Mouse (Mus musculus) lung, adult 2 months (tissue): Measurements from ENCODE around the gene Tctn1. TPM values are rescaled to one million over a fixed set of nuclear protein-coding genes. Genes with fewer than 3 reads are reported as not detected.

ENCODE experiments used
- DNase-seq: peaks from one replicate; pipeline ENCODE4 v3.0.0; 2022
- H3K4me1 ChIP-seq: fragments of 200-500 bp; 2 replicates; pipeline ENCODE4 v1.6.1; 2011; ENCODE audit warnings: low read length; ENCODE audit not compliant: control insufficient read depth, insufficient read depth
- H3K4me3 ChIP-seq: fragments of 200-500 bp; replicated peaks from 2 replicates; pipeline ENCODE3; 2011; ENCODE audit warnings: low read depth, mild to moderate bottlenecking, control low read depth, low read length; ENCODE audit errors: extremely low read depth
- CTCF ChIP-seq: fragments of 200-500 bp; IDR thresholded peaks from 2 replicates; pipeline ENCODE4 v1.5.1; 2011; ENCODE audit warnings: mild to moderate bottlenecking, low read length, control low read depth; ENCODE audit not compliant: insufficient read depth
- POLR2A ChIP-seq: fragments of 200-500 bp; IDR thresholded peaks from 2 replicates; pipeline ENCODE4 v1.6.1; 2011; ENCODE audit warnings: low read depth, mild to moderate bottlenecking, control low read depth, low read length, borderline replicate concordance; ENCODE audit errors: extremely low read depth
- WGBS: fragments of 180-500 bp; shearing (Covaris S2); methylation state at CpG from one replicate; pipeline ENCODE4 v1.1.7; 2018; 5-methylcytosine and 5-hydroxymethylcytosine counted together
- polyA plus RNA-seq: library from polyadenylated mRNA; depleted of rRNA; stranded (reverse); fragments of >200 nt; gene quantifications from 2 replicates; pipeline ENCODE4 v1.2.3, GENCODE M21; 2012

Gene Tctn1
- polyA plus RNA-seq, 1 experiment = 33.2 TPM

DNA sequence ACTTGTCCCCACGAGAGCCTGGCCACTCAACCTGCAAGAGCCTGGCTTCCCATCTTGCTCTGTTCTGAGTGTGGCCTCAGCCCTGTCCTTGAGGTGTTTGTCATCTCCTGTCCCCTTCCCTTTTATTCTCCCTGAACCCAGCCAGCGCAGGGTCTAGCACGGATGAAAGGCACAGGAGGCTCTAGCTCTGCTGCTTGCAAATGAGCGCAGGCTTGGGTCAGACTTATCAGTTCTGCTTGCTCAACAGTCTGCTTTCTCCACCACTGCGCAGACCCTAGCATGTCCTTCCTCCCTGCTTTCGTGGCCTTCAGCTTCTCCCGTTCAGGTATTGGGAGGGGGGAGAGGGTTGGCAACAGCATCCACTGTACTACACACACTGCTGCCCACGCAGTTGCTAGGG lies 52.1 kb downstream of the Tctn1 start:
- TF ChIP-seq POLR2A (no peak), CTCF (no peak)
- Histone ChIP-seq H3K4me3 (peak overlapping the region; percentile 28), H3K4me1 (peaks cover 3% of the 10 kb centered on the region; the same call in 1 of the 2 replicates)
- WGBS = 73% methylated on average over 8 of the region's 8 CpGs
- DNase-seq = no peak

GRCm38 (mm10) chr5:122210890-122211289 lies 53.4 kb downstream of the Tctn1 start:
- TF ChIP-seq POLR2A = no peak
- TF ChIP-seq CTCF = no peak
- Histone ChIP-seq H3K4me1 (peaks cover 3% of the 10 kb centered on the region; the same call in 1 of the 2 replicates), H3K4me3 (peak overlapping the region; percentile 26)
- no peak for DNase-seq
- WGBS = 86% methylated on average over 8 of the region's 8 CpGs

GRCm38 (mm10) chr5:122209591-122210368 lies 54.5 kb downstream of the Tctn1 start:
- DNase-seq = peak; percentile 34
- TF ChIP-seq POLR2A (peak; percentile 34; the same call in 1 of the 2 replicates), CTCF (no peak)
- 10% methylated on average over 21 of the region's 21 CpGs for WGBS
- H3K4me3 ChIP-seq = peak overlapping the region; percentile 33
- peaks cover 3% of the 10 kb centered on the region; the same call in 1 of the 2 replicates for H3K4me1 ChIP-seq

DNA sequence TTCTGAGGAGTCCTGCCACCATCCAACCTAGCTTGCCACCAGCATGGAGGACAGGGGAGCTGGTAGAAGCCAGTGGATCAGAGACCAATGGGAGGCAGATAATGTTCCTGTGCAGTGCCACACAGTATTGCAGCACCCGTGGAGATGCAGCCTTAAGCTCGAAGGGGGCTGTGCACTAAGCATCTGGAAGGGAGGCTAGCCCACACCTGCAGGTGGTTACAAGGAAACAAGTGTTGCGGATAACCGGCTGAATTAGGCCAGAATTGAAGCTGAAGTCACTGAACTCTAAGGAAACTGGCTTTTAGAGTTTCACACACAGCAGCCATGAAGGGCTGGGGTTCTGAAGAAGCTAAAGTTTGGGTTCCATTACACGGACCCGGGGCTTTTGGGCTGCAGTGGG lies 55.4 kb downstream of the Tctn1 start:
- no peak for DNase-seq
- no peak overlapping the region for H3K4me3 ChIP-seq
- TF ChIP-seq CTCF (no peak), POLR2A (no peak)
- 66% methylated on average over 6 of the region's 6 CpGs for WGBS
- H3K4me1 ChIP-seq = peaks cover 3% of the 10 kb centered on the region; the same call in 1 of the 2 replicates

DNA sequence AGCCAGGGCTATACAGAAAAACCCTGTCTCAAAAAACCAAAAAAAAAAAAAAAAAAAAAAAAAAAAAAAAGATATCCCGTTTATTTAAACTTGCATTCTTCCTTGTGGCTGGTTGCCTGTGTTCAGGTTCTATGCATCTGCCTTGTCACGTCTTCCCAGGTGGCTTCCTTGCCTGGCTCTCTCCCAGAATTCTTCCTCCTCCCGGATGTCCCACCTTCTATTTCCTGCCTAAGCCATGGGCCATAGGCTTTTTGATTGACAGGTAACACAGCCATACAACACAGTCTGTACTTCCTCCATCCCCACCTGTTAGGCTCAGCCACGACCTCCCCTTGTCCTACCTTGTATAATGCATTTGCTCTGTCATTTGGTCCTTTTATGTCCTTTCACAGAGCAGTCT lies 57.8 kb downstream of the Tctn1 start, which contains the start of gene Hvcn1:
TSS of gene Hvcn1 (plus strand) at position 330 of the 400 bp plus-strand sequence.
- DNase-seq = no peak
- WGBS = 51% methylated on average over 4 of the region's 4 CpGs
- Histone ChIP-seq H3K4me3 (no peak within 1 kb of the TSS), H3K4me1 (peaks cover 3% of the 10 kb centered on the region; the same call in 1 of the 2 replicates)
- TF ChIP-seq CTCF (no peak), POLR2A (no peak)

GRCm38 (mm10) chr5:122204180-122204579 lies 60.1 kb downstream of the Tctn1 start:
- WGBS = 64% methylated on average over 2 of the region's 2 CpGs
- TF ChIP-seq POLR2A (no peak), CTCF (no peak)
- no peaks in the 10 kb centered on the region for H3K4me1 ChIP-seq
- no peak for DNase-seq
- no peak overlapping the region for H3K4me3 ChIP-seq

DNA sequence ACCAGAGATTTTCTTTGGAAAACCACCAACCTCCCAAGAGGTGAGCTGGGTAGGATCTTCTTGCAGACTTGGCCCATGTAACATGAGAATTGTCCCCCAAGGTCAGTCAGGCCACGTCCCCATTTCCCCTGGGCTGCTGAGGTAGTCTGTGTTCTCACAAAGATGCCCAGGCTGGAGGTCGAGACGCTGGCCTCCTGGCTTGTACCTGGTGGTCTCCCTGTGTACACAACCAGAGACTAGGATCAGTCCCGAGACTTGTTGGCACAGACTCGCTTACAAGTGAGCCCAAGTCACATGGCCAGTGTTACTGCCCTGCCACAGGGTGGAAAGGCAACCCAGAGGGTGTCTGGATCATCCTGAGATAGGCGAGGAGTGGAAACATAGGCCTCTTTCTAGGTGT lies 62.4 kb downstream of the Tctn1 start:
- no peak for TF ChIP-seq CTCF
- no peak for TF ChIP-seq POLR2A
- Histone ChIP-seq H3K4me1 (no peaks in the 10 kb centered on the region), H3K4me3 (no peak overlapping the region)
- DNase-seq = no peak
- WGBS = 85% methylated on average over 6 of the region's 6 CpGs

DNA sequence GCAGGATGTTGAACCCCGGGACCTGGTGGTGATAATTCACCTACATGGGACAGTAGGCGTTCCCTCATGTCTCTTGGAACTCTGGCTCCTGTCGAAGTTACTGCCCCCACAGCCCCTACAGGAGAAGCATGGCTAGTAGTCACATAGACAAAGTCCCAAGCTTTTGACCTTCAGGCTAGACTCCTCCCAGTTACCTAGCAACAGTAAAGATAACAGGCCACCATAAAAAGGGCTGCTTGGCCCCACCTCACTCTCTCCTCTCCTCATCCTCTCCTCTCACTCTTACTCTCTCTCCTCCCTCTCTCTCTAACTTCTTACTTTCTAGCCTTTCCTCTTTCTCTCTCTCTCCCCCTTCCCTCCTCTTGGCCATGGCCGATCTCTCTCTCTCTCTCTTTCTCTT lies 63.4 kb downstream of the Tctn1 start:
- Histone ChIP-seq H3K4me1 (no peaks in the 10 kb centered on the region), H3K4me3 (no peak overlapping the region)
- WGBS = 93% methylated on average over 4 of the region's 4 CpGs
- no peak for TF ChIP-seq CTCF
- no peak for TF ChIP-seq POLR2A
- no peak for DNase-seq

GRCm38 (mm10) chr5:122192347-122192746 lies 71.9 kb downstream of the Tctn1 start:
- TF ChIP-seq CTCF = no peak
- no peak overlapping the region for H3K4me3 ChIP-seq
- DNase-seq = no peak
- no peaks in the 10 kb centered on the region for H3K4me1 ChIP-seq
- WGBS = 30% methylated on average over 3 of the region's 4 CpGs
